Mouse (Mus musculus) kidney, adult 2 months (tissue): ENCODE measurements around the gene Itgb4. TPM values are rescaled to one million over a fixed set of nuclear protein-coding genes. Genes with fewer than 3 reads are reported as not detected.

ENCODE experiments used
- DNase-seq: peaks from one replicate; pipeline ENCODE4 v3.0.0; 2021
- H3K27ac ChIP-seq: fragments of 200-500 bp; 2 replicates; pipeline ENCODE4 v1.5.1; 2012; ENCODE audit warnings: low read depth, low read length, control low read depth, inconsistent platforms; ENCODE audit not compliant: insufficient read depth
- H3K27me3 ChIP-seq: fragments of 200-500 bp; replicated peaks from 2 replicates; pipeline ENCODE4 v1.6.1; 2012; ENCODE audit warnings: mild to moderate bottlenecking, moderate library complexity, low read length, inconsistent platforms; ENCODE audit not compliant: control insufficient read depth, insufficient read depth
- H3K36me3 ChIP-seq: fragments of 200-500 bp; 2 replicates; pipeline ENCODE4 v1.6.1; 2012; ENCODE audit warnings: mild to moderate bottlenecking, moderate library complexity, low read length, inconsistent platforms; ENCODE audit not compliant: control insufficient read depth, insufficient read depth
- H3K4me1 ChIP-seq: fragments of 200-500 bp; 2 replicates; pipeline ENCODE4 v1.6.1; 2011; ENCODE audit warnings: low read length; ENCODE audit not compliant: control insufficient read depth, insufficient read depth
- H3K4me3 ChIP-seq: fragments of 200-500 bp; 2 replicates; pipeline ENCODE4 v1.5.1; 2011; ENCODE audit warnings: mild to moderate bottlenecking, low read depth, low read length, control low read depth; ENCODE audit not compliant: insufficient read depth
- CTCF ChIP-seq: fragments of 200-500 bp; conservative IDR thresholded peaks from 2 replicates; pipeline ENCODE4 v1.5.1; 2011; ENCODE audit warnings: low read depth, mild to moderate bottlenecking, control low read depth, low read length, moderate library complexity, mixed read lengths; ENCODE audit not compliant: insufficient read depth, insufficient read length
- POLR2A ChIP-seq: fragments of 200-500 bp; IDR thresholded peaks from one replicate; pipeline ENCODE4 v1.6.1; 2011; ENCODE audit warnings: low read depth, low read length, control low read depth
- WGBS: fragments of 180-500 bp; shearing (Covaris S2); methylation state at CpG from one replicate; pipeline ENCODE4 v1.1.7; 2018; 5-methylcytosine and 5-hydroxymethylcytosine counted together
- polyA plus RNA-seq: library from polyadenylated mRNA; depleted of rRNA; stranded (reverse); fragments of >200 nt; gene quantifications from 2 replicates; pipeline ENCODE4 v1.2.3, GENCODE M21; 2012; rRNA removed

The Itgb4 gene
- polyA plus RNA-seq, 1 experiment: 5.1 TPM

DNA sequence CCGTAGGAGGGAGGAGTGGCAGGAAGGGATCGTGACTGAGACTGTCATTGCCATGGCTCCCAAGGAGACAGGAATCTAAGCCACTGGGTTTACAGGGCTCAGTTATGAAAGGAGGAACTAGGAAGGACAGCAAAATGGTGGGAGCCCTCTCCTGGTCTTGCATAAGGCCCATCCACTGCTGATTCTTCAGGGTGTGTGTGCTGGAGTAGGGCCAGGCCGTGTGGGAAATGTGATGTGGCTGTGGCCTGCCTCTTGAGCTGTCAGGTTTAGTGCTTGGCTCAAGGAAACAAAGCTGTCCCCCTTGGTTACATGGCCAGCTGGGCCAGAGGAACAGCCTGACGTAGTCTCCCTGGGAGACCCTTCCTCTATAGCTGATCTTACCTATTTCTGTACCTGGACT is 75.7 kb downstream of the Itgb4 start:
- Histone ChIP-seq H3K27me3 (no peaks in the 10 kb centered on the region), H3K27ac (no peak overlapping the region), H3K4me1 (no peaks in the 10 kb centered on the region), H3K36me3 (peaks cover 1% of the 10 kb centered on the region; the same call in 1 of the 2 replicates), H3K4me3 (no peak overlapping the region)
- WGBS: 82% methylated on average over 4 of the region's 4 CpGs
- no peak for DNase-seq
- TF ChIP-seq CTCF (no peak), POLR2A (no peak)

DNA sequence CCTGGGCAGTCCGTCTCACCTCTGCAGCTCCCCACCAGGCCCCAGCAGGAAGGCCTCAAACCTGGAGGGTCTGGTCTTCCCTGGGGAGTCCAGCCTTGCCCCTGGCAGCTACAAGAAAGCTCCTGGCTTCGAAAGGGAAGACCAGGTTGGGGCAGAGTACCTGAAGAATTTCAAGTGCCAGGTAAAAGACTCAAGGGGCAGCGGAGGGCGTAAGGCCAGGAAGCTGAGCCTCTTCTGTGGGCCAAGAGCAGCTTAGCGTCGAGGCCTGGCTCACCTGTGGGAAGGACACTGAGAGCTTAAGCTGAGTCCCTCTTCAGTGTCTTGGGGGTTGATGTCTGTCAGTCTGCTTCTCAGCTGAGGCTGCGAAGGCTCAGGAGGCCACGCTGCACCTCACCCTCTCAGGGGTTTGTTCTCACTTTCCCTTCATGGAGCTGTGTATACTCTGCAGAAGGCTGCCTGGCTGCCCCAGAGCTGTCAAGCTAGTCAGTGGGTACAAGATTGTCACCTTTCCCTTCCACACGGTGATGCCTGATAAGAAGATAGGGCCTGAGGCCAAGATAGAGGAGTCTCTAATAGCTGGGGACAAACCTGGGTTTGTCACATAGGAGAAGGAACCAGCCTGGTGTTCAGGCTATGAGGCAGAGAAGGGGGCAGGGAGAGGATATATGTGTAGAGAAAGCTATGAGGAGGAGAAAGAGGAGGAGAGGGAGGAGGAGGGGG is 79.2 kb downstream of the Itgb4 start:
- Histone ChIP-seq H3K4me1 (no peaks in the 10 kb centered on the region), H3K27me3 (no peaks in the 10 kb centered on the region), H3K4me3 (no peak overlapping the region), H3K27ac (no peak overlapping the region), H3K36me3 (peaks cover 1% of the 10 kb centered on the region; the same call in 1 of the 2 replicates)
- WGBS: 95% methylated on average over 9 of the region's 9 CpGs
- DNase-seq: no peak
- TF ChIP-seq POLR2A (no peak), CTCF (no peak)

DNA sequence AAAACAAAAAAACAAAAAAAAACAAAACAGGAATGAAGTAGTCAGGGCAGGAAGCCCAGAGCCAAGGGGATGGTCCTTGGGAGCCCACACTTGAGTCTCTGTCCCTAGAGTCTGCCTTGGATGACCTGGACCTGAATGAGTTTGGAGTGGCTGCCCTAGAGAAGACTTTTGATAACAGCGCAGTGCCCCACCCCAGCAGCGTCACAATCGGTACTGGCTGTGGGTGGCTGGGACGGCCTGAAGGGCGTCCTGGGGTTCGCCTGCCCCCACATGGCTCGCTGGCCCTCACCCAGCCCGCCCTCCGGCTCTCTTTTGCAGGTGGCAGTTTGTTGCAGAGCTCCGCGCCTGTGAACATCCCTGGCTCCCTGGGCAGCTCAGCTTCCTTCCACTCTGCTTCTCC is 81.4 kb downstream of the Itgb4 start:
- DNase-seq: no peak
- Histone ChIP-seq H3K4me3 (no peak overlapping the region), H3K4me1 (no peaks in the 10 kb centered on the region), H3K27me3 (no peaks in the 10 kb centered on the region), H3K27ac (no peak overlapping the region), H3K36me3 (peaks cover 1% of the 10 kb centered on the region; the same call in 1 of the 2 replicates)
- TF ChIP-seq POLR2A: no peak
- TF ChIP-seq CTCF: no peak
- WGBS: 92% methylated on average over 11 of the region's 11 CpGs

DNA sequence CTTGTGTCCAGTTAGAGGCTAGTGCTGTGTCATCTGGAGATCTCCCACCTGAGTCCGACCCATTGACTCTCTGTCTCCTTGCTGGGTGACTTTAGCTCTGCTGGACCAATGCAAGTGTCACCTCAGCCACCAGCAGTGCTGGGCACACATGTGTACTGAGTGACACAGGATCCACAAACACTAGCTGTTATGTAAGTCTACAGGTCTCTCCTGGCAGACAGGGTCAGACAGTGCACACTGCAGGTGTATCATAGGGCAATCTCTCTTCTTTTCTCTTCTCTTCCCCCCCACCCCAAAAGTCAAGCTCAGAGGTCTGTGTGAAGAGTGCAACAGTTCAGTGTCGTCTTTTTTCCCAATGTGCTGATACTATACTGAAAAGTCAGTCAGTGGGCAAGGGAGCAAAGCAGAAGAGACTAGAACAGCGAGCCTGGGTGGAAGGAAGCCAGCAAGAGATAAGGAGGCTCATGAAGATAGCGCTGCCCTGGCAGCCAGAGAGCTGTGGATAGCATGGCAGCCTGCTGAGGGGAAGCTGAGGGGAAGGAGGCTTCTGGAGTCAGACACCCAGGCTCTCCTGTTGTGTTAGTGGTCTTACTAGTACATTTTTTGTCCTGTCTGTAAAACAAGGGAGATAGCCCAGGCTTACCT is 82.8 kb downstream of the Itgb4 start:
- TF ChIP-seq CTCF (no peak), POLR2A (no peak)
- Histone ChIP-seq H3K36me3 (peaks cover 1% of the 10 kb centered on the region; the same call in 1 of the 2 replicates), H3K27ac (no peak overlapping the region), H3K4me3 (no peak overlapping the region), H3K27me3 (no peaks in the 10 kb centered on the region), H3K4me1 (no peaks in the 10 kb centered on the region)
- 87% methylated on average over 4 of the region's 4 CpGs for WGBS
- DNase-seq: no peak

Other genes with a start within 250 kb of the Itgb4 start
- gene Tmem94, start 209.3 kb upstream of the Itgb4 start, polyA plus RNA-seq: 77.1 and 97.8 TPM in 2 replicates
- gene Caskin2, start 161.1 kb upstream of the Itgb4 start, polyA plus RNA-seq: 36.9 and 46.7 TPM in 2 replicates
- 36.4 and 43.4 TPM in 2 replicates for gene Tsen54, start 160.0 kb upstream of the Itgb4 start, polyA plus RNA-seq
- gene Llgl2, start 150.7 kb upstream of the Itgb4 start, polyA plus RNA-seq: 153 and 166 TPM in 2 replicates
- gene Myo15b, start 116.3 kb upstream of the Itgb4 start, polyA plus RNA-seq: 104 and 132 TPM in 2 replicates
- 26.1 and 26.7 TPM in 2 replicates for gene Smim5, start 74.7 kb upstream of the Itgb4 start, polyA plus RNA-seq
- 5.0 and 5.7 TPM in 2 replicates for gene Smim6, start 62.7 kb upstream of the Itgb4 start, polyA plus RNA-seq
- 20.5 and 24.1 TPM in 2 replicates for gene Sap30bp, start 41.4 kb upstream of the Itgb4 start, polyA plus RNA-seq
- 16.9 and 18.8 TPM in 2 replicates for gene Recql5, start 41.2 kb upstream of the Itgb4 start, polyA plus RNA-seq
- 83.2 and 87.9 TPM in 2 replicates for gene Galk1, start 38.0 kb downstream of the Itgb4 start, polyA plus RNA-seq
- gene H3f3b, start 53.3 kb downstream of the Itgb4 start, polyA plus RNA-seq: 135 and 150 TPM in 2 replicates
- gene Unk, start 55.6 kb downstream of the Itgb4 start, polyA plus RNA-seq: 22.1 and 28.1 TPM in 2 replicates
- 1.1 and 2.4 TPM in 2 replicates for gene Unc13d, start 103.3 kb downstream of the Itgb4 start, polyA plus RNA-seq
- gene Wbp2, start 112.3 kb downstream of the Itgb4 start, polyA plus RNA-seq: 391 and 392 TPM in 2 replicates
- gene Trim47, start 152.5 kb downstream of the Itgb4 start, polyA plus RNA-seq: 34.9 and 39.6 TPM in 2 replicates
- gene Trim65, start 156.4 kb downstream of the Itgb4 start, polyA plus RNA-seq: 9.5 and 9.6 TPM in 2 replicates
- 69.9 and 70.7 TPM in 2 replicates for gene Mrpl38, start 164.2 kb downstream of the Itgb4 start, polyA plus RNA-seq
- 24.0 TPM in 2 replicates for gene Fbf1, start 193.5 kb downstream of the Itgb4 start, polyA plus RNA-seq
- gene Ten1, start 224.1 kb downstream of the Itgb4 start, polyA plus RNA-seq: 20.1 and 21.0 TPM in 2 replicates
- 251 and 265 TPM in 2 replicates for gene Acox1, start 224.3 kb downstream of the Itgb4 start, polyA plus RNA-seq